Mouse (Mus musculus) heart, adult 10 weeks (tissue): ENCODE measurements around the gene Ipo13. TPM values are rescaled to one million over a fixed set of nuclear protein-coding genes. Genes with fewer than 3 reads are reported as not detected.

ENCODE experiments used
- polyA plus RNA-seq: library from polyadenylated mRNA; stranded (reverse); fragments of 350-450 nt; fragmentation: Illumina TruSeq; extraction: RNeasy Lipid Tissue Mini Kit (QIAGEN cat#74804); gene quantifications from one replicate; pipeline ENCODE4 v1.2.3, GENCODE M21; 2014; ENCODE audit warnings: low read depth, low replicate concordance

The Ipo13 gene
- polyA plus RNA-seq: 55.1 TPM

GRCm38 (mm10) chr4:117914591-117915442 is at the start of gene Ipo13:
TSS of gene Ipo13 (minus strand) at chr4:117914999.

GRCm38 (mm10) chr4:117929391-117929881 is 14.6 kb upstream of the Ipo13 start, which contains the start of gene Artn:
TSS of gene Artn (minus strand) at chr4:117929763.

GRCm38 (mm10) chr4:117891738-117892161 is 23.0 kb downstream of the Ipo13 start, which contains the start of gene Dph2:
TSS of gene Dph2 (minus strand) at chr4:117892032.

GRCm38 (mm10) chr4:117887133-117887532 is 27.7 kb downstream of the Ipo13 start, which contains the start of gene Atp6v0b:
TSS of gene Atp6v0b (minus strand) at chr4:117887333.

GRCm38 (mm10) chr4:117882701-117883691 is 31.8 kb downstream of the Ipo13 start, which contains the start of gene B4galt2:
TSS of gene B4galt2 (minus strand) at chr4:117883487.

GRCm38 (mm10) chr4:117872471-117872886 is 42.3 kb downstream of the Ipo13 start, which contains the start of gene Ccdc24:
TSS of gene Ccdc24 (minus strand) at chr4:117872557.

Other genes starting within 250 kb of the Ipo13 start
- 19.4 TPM for gene Dmap1, start 232.7 kb downstream of the Ipo13 start, polyA plus RNA-seq
- gene Gm12845, start 190.6 kb downstream of the Ipo13 start, polyA plus RNA-seq: not detected
- gene Klf17, start 149.4 kb downstream of the Ipo13 start, polyA plus RNA-seq: not detected
- gene Slc6a9, start 80.5 kb downstream of the Ipo13 start, polyA plus RNA-seq: 1.4 TPM
- 0.94 TPM for gene Ccdc24, start 42.4 kb downstream of the Ipo13 start, polyA plus RNA-seq
- 6.0 TPM for gene B4galt2, start 31.5 kb downstream of the Ipo13 start, polyA plus RNA-seq
- 169 TPM for gene Atp6v0b, start 27.7 kb downstream of the Ipo13 start, polyA plus RNA-seq
- gene Dph2, start 23.0 kb downstream of the Ipo13 start, polyA plus RNA-seq: 5.8 TPM
- gene Artn, start 14.8 kb upstream of the Ipo13 start, polyA plus RNA-seq: not detected
- gene St3gal3, start 219.9 kb upstream of the Ipo13 start, polyA plus RNA-seq: 60.8 TPM